Mouse (Mus musculus): ENCODE data around the gene BC049715.

- no peak for TF ChIP-seq CTCF (IDR thresholded peaks at IDR 0.05; ENCODE audit: low read depth)
- TF ChIP-seq EP300 (optimal IDR thresholded peaks at IDR 0.05): no peak
Observed at GRCm38 (mm10) chr6:136809673-136810072, 17.8 kb upstream of the BC049715 start.

Measured in stomach, postnatal 0 days (tissue).